ENCODE assay signal across 22 mouse cellular contexts in genomic region chr9:98480172-98480749, GRCm38 (mm10). TPM values are rescaled to one million over a fixed set of nuclear protein-coding genes. Genes with fewer than 3 reads are reported as not detected.
"Had no signal": no experiment of that assay in that cellular context is flagged by ENCODE, and none has a peak within 500 bp of the region (broad histone marks: within the 10 kb centered on the region; RNA-seq: fewer than 3 reads in every experiment).

No protein-coding gene starts in this region.

- H3K27me3 ChIP-seq: limb, embryonic 13.5 days; liver, embryonic 13.5 days had no signal

- H3K27ac ChIP-seq: limb, embryonic 10.5 days; limb, embryonic 13.5 days; liver, embryonic 13.5 days; macrophage; stomach, postnatal 0 days had no signal

- H3K4me1 ChIP-seq: limb, embryonic 13.5 days had no signal

- H3K4me2 ChIP-seq: limb, embryonic 13.5 days; liver, embryonic 13.5 days; midbrain, embryonic 11.5 days had no signal

- H3K4me3 ChIP-seq: limb, embryonic 10.5 days; limb, embryonic 13.5 days; liver, embryonic 13.5 days had no signal

- H3K9me3 ChIP-seq: limb, embryonic 10.5 days; limb, embryonic 13.5 days; liver, embryonic 13.5 days had no signal

- DNase-seq: kidney, adult 18-20 months; kidney, adult 9 months; kidney, postnatal 14 days; kidney, postnatal 4 days; liver, embryonic 13.5 days; midbrain, embryonic 14.5 days; right cerebral cortex, postnatal 14 days; right cerebral cortex, postnatal 4 days; thymus, adult 2 months; thymus, postnatal 14 days; thymus, postnatal 4 days had no signal

- H3K36me3 ChIP-seq: limb, embryonic 10.5 days; limb, embryonic 13.5 days; liver, embryonic 13.5 days had no signal

- H3K9ac ChIP-seq: limb, embryonic 13.5 days; liver, embryonic 13.5 days had no signal

RNA-seq across cellular contexts. Expression of gene Rbp2, which starts 5.7 kb away (rescaled TPM):
- total RNA-seq: layer of hippocampus, postnatal 14 days; left cerebral cortex, adult 8-10 months; left cerebral cortex, postnatal 25 days; liver, adult 2 months; megakaryocyte-erythroid progenitor cell, adult 5-6 weeks; midbrain, postnatal 0 days had no signal
- polyA plus RNA-seq: limb, embryonic 13.5 days; liver, adult 2 months; macrophage; midbrain, embryonic 14.5 days had no signal
